Mouse (Mus musculus) lung, embryonic 14.5 days (tissue): ENCODE measurements at regions not wholly inside any gene's neighbourhood (a gene's known extent, or its start where the extent isn't known, plus 50 kb on each side); places are given as distances from the start of the nearest gene placed in this dataset.

ENCODE experiments used
- ATAC-seq: fragments of 200-750 bp; cut with Nextera tagmentation; 2 replicates; pipeline ENCODE4 v1.8.0; 2017; ENCODE audit warnings: mild to moderate bottlenecking, moderate TSS enrichment, moderate library complexity; ENCODE audit not compliant: insufficient read depth
- DNase-seq: peaks from one replicate; pipeline ENCODE4 v3.0.0-alpha.2; 2015
- H3K27ac ChIP-seq: fragments of 300-500 bp; sonication (generic); 2 replicates; pipeline ENCODE4 v1.5.1; 2014; ENCODE audit warnings: low read depth, mild to moderate bottlenecking, moderate library complexity
- H3K27me3 ChIP-seq: fragments of 300-500 bp; sonication (generic); 2 replicates; pipeline ENCODE4 v1.6.1; 2014; ENCODE audit warnings: low read length, control low read depth; ENCODE audit not compliant: insufficient read depth
- H3K36me3 ChIP-seq: fragments of 300-500 bp; sonication (generic); 2 replicates; pipeline ENCODE4 v1.6.1; 2014; ENCODE audit warnings: control low read depth; ENCODE audit not compliant: insufficient read depth
- H3K4me1 ChIP-seq: fragments of 300-500 bp; sonication (generic); 2 replicates; pipeline ENCODE4 v1.6.1; 2014; ENCODE audit warnings: antibody characterized with exemption, control low read depth; ENCODE audit not compliant: insufficient read depth
- H3K4me2 ChIP-seq: fragments of 300-500 bp; sonication (generic); 2 replicates; pipeline ENCODE4 v1.6.1; 2014; ENCODE audit warnings: mild to moderate bottlenecking
- H3K4me3 ChIP-seq: fragments of 300-500 bp; sonication (generic); 2 replicates; pipeline ENCODE4 v1.5.1; 2014; ENCODE audit warnings: low read depth, low read length
- H3K9ac ChIP-seq: fragments of 300-500 bp; sonication (generic); 2 replicates; pipeline ENCODE4 v1.6.1; 2014
- H3K9me3 ChIP-seq: fragments of 300-500 bp; sonication (generic); 2 replicates; pipeline ENCODE4 v1.6.1; 2016; ENCODE audit warnings: low read depth, low read length, control low read depth
- CTCF ChIP-seq: IDR thresholded peaks from 2 replicates; pipeline ENCODE4 v1.5.1; 2016; ENCODE audit warnings: antibody characterized with exemption, low read depth
- WGBS: fragments of 180-500 bp; shearing (Covaris S2); extraction: QIAGEN DNeasy Blood & Tissue Kit; methylation state at CpG from one replicate; pipeline ENCODE4 v1.1.7; 2014; 5-methylcytosine and 5-hydroxymethylcytosine counted together

GRCm38 (mm10) chr14:108334879-108335278 is 579.1 kb downstream of the Slitrk1 start:
- no peak for ATAC-seq
- Histone ChIP-seq H3K4me2 (no peak overlapping the region), H3K27me3 (no peaks in the 10 kb centered on the region)

GRCm38 (mm10) chr14:108326425-108326824 is 587.5 kb downstream of the Slitrk1 start:
- H3K27ac ChIP-seq = no peak overlapping the region
- 62% methylated on average over 3 of the region's 3 CpGs for WGBS
- no peak overlapping the region for H3K4me2 ChIP-seq
- TF ChIP-seq CTCF = no peak
- no peak for ATAC-seq
- no peaks in the 10 kb centered on the region for H3K27me3 ChIP-seq
- DNase-seq = no peak
- no peak overlapping the region for H3K4me3 ChIP-seq
- no peaks in the 10 kb centered on the region for H3K36me3 ChIP-seq
- H3K4me1 ChIP-seq = no peaks in the 10 kb centered on the region
- no peak overlapping the region for H3K9ac ChIP-seq
- no peaks in the 10 kb centered on the region for H3K9me3 ChIP-seq

More at GRCm38 (mm10) chr14:108334879-108335278, 579.1 kb downstream of the Slitrk1 start:
- H3K9ac ChIP-seq = no peak overlapping the region
- H3K36me3 ChIP-seq = no peaks in the 10 kb centered on the region
- WGBS = 54% methylated on average over 3 of the region's 3 CpGs
- H3K27ac ChIP-seq = no peak overlapping the region
- no peak for DNase-seq
- H3K4me3 ChIP-seq = no peak overlapping the region
- no peak for TF ChIP-seq CTCF
- no peaks in the 10 kb centered on the region for H3K4me1 ChIP-seq
- H3K9me3 ChIP-seq = no peaks in the 10 kb centered on the region

- Histone ChIP-seq H3K9me3 (no peaks in the 10 kb centered on the region), H3K4me1 (no peaks in the 10 kb centered on the region), H3K36me3 (no peaks in the 10 kb centered on the region), H3K4me3 (no peak overlapping the region), H3K9ac (no peak overlapping the region), H3K27ac (no peak overlapping the region), H3K27me3 (no peaks in the 10 kb centered on the region), H3K4me2 (no peak overlapping the region)
- ATAC-seq = peak; percentile 24; the same call in 1 of the 2 replicates
- 44% methylated on average over 1 of the region's 1 CpGs for WGBS
- DNase-seq = peak; percentile 7
- no peak for TF ChIP-seq CTCF
These were observed 590.5 kb downstream of the Slitrk1 start for GRCm38 (mm10) chr14:108323364-108324037.

GRCm38 (mm10) chr14:108307627-108308026 is 606.3 kb downstream of the Slitrk1 start:
- no peak overlapping the region for H3K9ac ChIP-seq
- no peak for DNase-seq
- ATAC-seq = no peak
- H3K4me1 ChIP-seq = no peaks in the 10 kb centered on the region
- H3K27me3 ChIP-seq = no peaks in the 10 kb centered on the region
- TF ChIP-seq CTCF = no peak
- H3K27ac ChIP-seq = no peak overlapping the region
- H3K4me2 ChIP-seq = no peak overlapping the region
- H3K9me3 ChIP-seq = no peaks in the 10 kb centered on the region
- H3K36me3 ChIP-seq = no peaks in the 10 kb centered on the region
- 62% methylated on average over 1 of the region's 1 CpGs for WGBS
- H3K4me3 ChIP-seq = no peak overlapping the region

GRCm38 (mm10) chr14:108279630-108280029 is 634.3 kb downstream of the Slitrk1 start:
- no peaks in the 10 kb centered on the region for H3K4me1 ChIP-seq
- 35% methylated on average over 3 of the region's 3 CpGs for WGBS
- H3K4me3 ChIP-seq = no peak overlapping the region
- no peaks in the 10 kb centered on the region for H3K27me3 ChIP-seq
- DNase-seq (peak; percentile 70), ATAC-seq (peak; percentile 91)
- no peak overlapping the region for H3K4me2 ChIP-seq
- no peaks in the 10 kb centered on the region for H3K9me3 ChIP-seq
- TF ChIP-seq CTCF = no peak
- no peak overlapping the region for H3K9ac ChIP-seq
- no peaks in the 10 kb centered on the region for H3K36me3 ChIP-seq
- no peak overlapping the region for H3K27ac ChIP-seq

- no peaks in the 10 kb centered on the region for H3K9me3 ChIP-seq
- no peak overlapping the region for H3K27ac ChIP-seq
- ATAC-seq (no peak), DNase-seq (no peak)
- H3K9ac ChIP-seq = no peak overlapping the region
- no peaks in the 10 kb centered on the region for H3K36me3 ChIP-seq
- no peaks in the 10 kb centered on the region for H3K27me3 ChIP-seq
- H3K4me2 ChIP-seq = no peak overlapping the region
- TF ChIP-seq CTCF = no peak
- no peak overlapping the region for H3K4me3 ChIP-seq
- H3K4me1 ChIP-seq = no peaks in the 10 kb centered on the region
- 54% methylated on average over 1 of the region's 1 CpGs for WGBS
These were observed 652.9 kb downstream of the Slitrk1 start for GRCm38 (mm10) chr14:108261083-108261482.

- no peaks in the 10 kb centered on the region for H3K36me3 ChIP-seq
- no peak overlapping the region for H3K4me3 ChIP-seq
- TF ChIP-seq CTCF = no peak
- no peaks in the 10 kb centered on the region for H3K4me1 ChIP-seq
- H3K4me2 ChIP-seq = no peak overlapping the region
- no peaks in the 10 kb centered on the region for H3K9me3 ChIP-seq
- H3K27ac ChIP-seq = no peak overlapping the region
- DNase-seq (no peak), ATAC-seq (no peak)
- H3K9ac ChIP-seq = no peak overlapping the region
- no peaks in the 10 kb centered on the region for H3K27me3 ChIP-seq
- WGBS = 63% methylated on average over 8 of the region's 8 CpGs
These were observed 666.6 kb downstream of the Slitrk1 start for GRCm38 (mm10) chr14:108247365-108247764.
